13 mouse cellular contexts compared by ENCODE assay signal in the genomic region with DNA sequence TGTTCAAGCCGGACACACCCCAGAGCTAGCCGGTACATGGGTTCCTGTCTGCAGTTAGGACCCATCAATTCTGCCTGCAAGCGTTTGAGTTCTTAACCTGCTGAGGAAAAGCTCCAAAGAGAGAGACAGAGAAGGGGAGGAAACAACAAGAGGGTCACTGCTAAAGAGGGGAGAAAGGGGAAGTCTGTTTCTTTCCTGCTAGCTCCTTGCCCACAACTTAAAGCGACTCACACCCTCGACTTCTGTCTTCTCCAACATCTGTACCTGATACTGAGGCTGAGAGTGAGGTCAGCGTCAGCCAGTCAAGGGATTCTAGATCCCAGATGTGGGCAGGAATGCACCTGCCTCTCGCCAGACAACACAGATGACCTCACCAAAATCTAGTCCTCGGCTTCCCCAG. TPM values are rescaled to one million over a fixed set of nuclear protein-coding genes. Genes with fewer than 3 reads are reported as not detected.
DNase-seq lines count a peak whose midpoint lies in the region; ATAC-seq and TF ChIP-seq lines count a peak whose summit lies in the region.
"Had no signal": no experiment of that assay in that cellular context is flagged by ENCODE, and none has a peak within 500 bp of the region (broad histone marks: within the 10 kb centered on the region; RNA-seq: fewer than 3 reads in every experiment).

No protein-coding gene starts in this region.

- DNase-seq in intestine, embryonic 14.5 days (ENCODE audit: low spot score), result no peak
- no peak for DNase-seq in CH12.LX (ENCODE audit: extremely low read depth)
- no peak for DNase-seq in embryonic facial prominence, embryonic 10.5 days (ENCODE audit: low spot score)
- DNase-seq in mesoderm, embryonic 11.5 days (ENCODE audit: low read depth, low spot score), result peak; percentile 39
- no peak for DNase-seq in spleen, adult 12 weeks (ENCODE audit: low spot score)
- no peak for DNase-seq in right cerebral cortex, postnatal 4 days
- DNase-seq: adrenal gland, adult 8-10 months; gastrocnemius, postnatal 14 days; kidney, adult 11 months; layer of hippocampus, adult 9-11 months; thymus, adult 18-20 months had no signal

- no peaks in the 10 kb centered on the region for H3K9me3 ChIP-seq in intestine, embryonic 14.5 days (ENCODE audit: control insufficient read depth, low read length)
- H3K9me3 ChIP-seq in intestine, embryonic 16.5 days (ENCODE audit: control insufficient read depth, low read length), result no peaks in the 10 kb centered on the region
- no peaks in the 10 kb centered on the region for H3K9me3 ChIP-seq in CH12.LX (replicated peaks; ENCODE audit: low read length)
- no peaks in the 10 kb centered on the region for H3K9me3 ChIP-seq in embryonic facial prominence, embryonic 10.5 days

- ATAC-seq in intestine, embryonic 14.5 days (replicated peaks; ENCODE audit: low FRiP score, low TSS enrichment, low read depth), result no peak
- no peak for ATAC-seq in intestine, embryonic 16.5 days

- no peaks in the 10 kb centered on the region for H3K36me3 ChIP-seq in intestine, embryonic 14.5 days (ENCODE audit: control insufficient read depth, insufficient read depth, low read length)
- no peaks in the 10 kb centered on the region for H3K36me3 ChIP-seq in intestine, embryonic 16.5 days (ENCODE audit: control insufficient read depth, insufficient read depth, low read length)
- H3K36me3 ChIP-seq in CH12.LX (replicated peaks in 1 of 2; ENCODE audit: control insufficient read depth in 1 of 2, insufficient read depth in 1 of 2, low read length in 1 of 2), result no peaks in the 10 kb centered on the region
- no peaks in the 10 kb centered on the region for H3K36me3 ChIP-seq in embryonic facial prominence, embryonic 10.5 days (replicated peaks)

- H3K27ac ChIP-seq in intestine, embryonic 14.5 days (ENCODE audit: low read depth), result no peak overlapping the region
- no peak overlapping the region for H3K27ac ChIP-seq in intestine, embryonic 16.5 days (ENCODE audit: low read length)
- no peak overlapping the region for H3K27ac ChIP-seq in CH12.LX (ENCODE audit: insufficient read depth, low read depth)
- H3K27ac ChIP-seq in embryonic facial prominence, embryonic 10.5 days (replicated peaks), result no peak overlapping the region
- H3K27ac ChIP-seq: liver, embryonic 14.5 days had no signal

- TF ChIP-seq CTCF in CH12.LX (conservative IDR thresholded peaks at IDR 0.05 in 1 of 2, IDR thresholded peaks at IDR 0.05 in 1 of 2; ENCODE audit: low read depth in 2 of 2, low read length in 2 of 2), result no peak

- in situ Hi-C loops in CH12.LX (cut with MboI; ENCODE audit: low pct_ligation_motif_present, low pct_unique_long_range_greater_than_20kb, low sequenced_read_pairs), result no loop called here

- H3K9ac ChIP-seq in intestine, embryonic 14.5 days (ENCODE audit: low read length), result no peak overlapping the region
- no peak overlapping the region for H3K9ac ChIP-seq in intestine, embryonic 16.5 days (ENCODE audit: low read depth, low read length)
- no peak overlapping the region for H3K9ac ChIP-seq in CH12.LX (ENCODE audit: insufficient read depth, low read depth)
- H3K9ac ChIP-seq: liver, embryonic 14.5 days had no signal

- dilution Hi-C loops in CH12.LX (cut with MboI; ENCODE audit: extremely low pct_ligation_motif_present, extremely low pct_unique_long_range_greater_than_20kb, low sequenced_read_pairs), result no loop called here

- no peak for TF ChIP-seq RAD21 in CH12.LX (IDR thresholded peaks at IDR 0.05; ENCODE audit: low read depth, low read length)

- H3K4me2 ChIP-seq in intestine, embryonic 14.5 days (ENCODE audit: low read length), result peak overlapping the region; percentile 49
- no peak overlapping the region for H3K4me2 ChIP-seq in intestine, embryonic 16.5 days (ENCODE audit: low read depth, low read length)
- H3K4me2 ChIP-seq in CH12.LX (ENCODE audit: insufficient read depth, low read depth, poor library complexity, severe bottlenecking), result peak overlapping the region; percentile 60; the same call in 1 of the 2 replicates

- H3K27me3 ChIP-seq in intestine, embryonic 14.5 days (replicated peaks; ENCODE audit: control insufficient read depth, insufficient read depth, low read length), result peaks cover 40% of the 10 kb centered on the region
- peaks cover 11% of the 10 kb centered on the region; the same call in 1 of the 2 replicates for H3K27me3 ChIP-seq in intestine, embryonic 16.5 days (replicated peaks; ENCODE audit: control insufficient read depth, insufficient read depth, low read length)
- H3K27me3 ChIP-seq in CH12.LX (replicated peaks), result peaks cover 96% of the 10 kb centered on the region
- H3K27me3 ChIP-seq in embryonic facial prominence, embryonic 10.5 days (replicated peaks; ENCODE audit: low read depth, poor library complexity, severe bottlenecking), result peaks cover 94% of the 10 kb centered on the region

- H3K4me1 ChIP-seq in intestine, embryonic 14.5 days (replicated peaks; ENCODE audit: control insufficient read depth, insufficient read depth, low read length), result peaks cover 38% of the 10 kb centered on the region
- peaks cover 32% of the 10 kb centered on the region for H3K4me1 ChIP-seq in intestine, embryonic 16.5 days (ENCODE audit: control insufficient read depth, insufficient read depth, low read length)
- H3K4me1 ChIP-seq in CH12.LX (ENCODE audit: control insufficient read depth in 1 of 2, insufficient read depth in 2 of 2), result peaks cover 14 to 42% of the 10 kb centered on the region in 2 experiments
- peaks cover 77% of the 10 kb centered on the region for H3K4me1 ChIP-seq in embryonic facial prominence, embryonic 10.5 days

- TF ChIP-seq EP300 in CH12.LX (IDR thresholded peaks at IDR 0.05; ENCODE audit: low read length), result no peak

- no peak for TF ChIP-seq POLR2A in CH12.LX (IDR thresholded peaks at IDR 0.05; ENCODE audit: low read depth, low read length)

- no peaks in the 10 kb centered on the region for H3K79me2 ChIP-seq in CH12.LX (replicated peaks; ENCODE audit: control insufficient read depth, extremely low read depth, insufficient read depth, poor library complexity, severe bottlenecking)

- 31% methylated on average over 8 of the region's 8 CpGs for WGBS in intestine, embryonic 14.5 days
- 37% methylated on average over 8 of the region's 8 CpGs for WGBS in intestine, embryonic 16.5 days
- 25% methylated on average over 8 of the region's 8 CpGs for WGBS in embryonic facial prominence, embryonic 10.5 days

- 0 out of 2 replicates have a peak overlapping the region, but pooled peaks have one; percentile 25 for H3K4me3 ChIP-seq in intestine, embryonic 14.5 days (ENCODE audit: low read depth, low read length)
- no peak overlapping the region for H3K4me3 ChIP-seq in intestine, embryonic 16.5 days (ENCODE audit: low read length)
- no peak overlapping the region for H3K4me3 ChIP-seq in CH12.LX (replicated peaks in 1 of 3; ENCODE audit: low read depth in 2 of 3, low read length in 2 of 3, poor library complexity in 1 of 3)
- H3K4me3 ChIP-seq in embryonic facial prominence, embryonic 10.5 days, result peak overlapping the region; percentile 50

TF ChIP-seq in CH12.LX, 34 proteins besides CTCF, POLR2A, EP300 and RAD21:
- TF ChIP-seq RCOR1 (conservative IDR thresholded peaks at IDR 0.05; ENCODE audit: low read depth, low read length), result no peak
TF ChIP-seq in CH12.LX: peak in this region for 0.

RNA-seq across cellular contexts. Expression of gene Grhl3, which starts 1.2 kb away (rescaled TPM):
- 7.1 and 9.2 TPM in 2 replicates for polyA plus RNA-seq in intestine, embryonic 14.5 days (2014; fragmentation: Nextera tagmentation; extraction: Ambion mirVana)
- 2.5 and 2.9 TPM in 2 replicates for polyA plus RNA-seq in intestine, embryonic 16.5 days (2015; fragmentation: Nextera tagmentation; extraction: Ambion mirVana)
- total RNA-seq in CH12.LX (2012; rRNA removed) (not detected in 2 replicates), CH12.LX (2014; rRNA removed) (not detected in 2 replicates)
- not detected in 2 replicates for polyA plus RNA-seq in CH12.LX (2012; ENCODE audit: insufficient read length, low read depth)
- 7.6 and 9.6 TPM in 2 replicates for polyA plus RNA-seq in embryonic facial prominence, embryonic 10.5 days (2016; fragmentation: Nextera tagmentation; extraction: Ambion mirVana)

Comparison
In these comparisons a context has a peak if more than half of its experiments do, and no peak if none do; other contexts are left out.
1. H3K4me3 ChIP-seq: peak in intestine, embryonic 14.5 days (single experiment) and embryonic facial prominence, embryonic 10.5 days (single experiment); none in intestine, embryonic 16.5 days (single experiment) and CH12.LX (0 of 3).